Mouse (Mus musculus) intestine, embryonic 15.5 days (tissue): ENCODE data around the gene Itpripl1. TPM values are rescaled to one million over a fixed set of nuclear protein-coding genes. Genes with fewer than 3 reads are reported as not detected.
"Not testable (repeated sequence)": the region's sequence is repeated elsewhere in the genome, so short reads cannot be mapped to it uniquely, and the experiment has no call there.

Source experiments
- ATAC-seq: fragments of 200-750 bp; cut with Nextera tagmentation; 2 replicates; pipeline ENCODE4 v1.8.0; 2017; ENCODE audit warnings: moderate TSS enrichment, moderate library complexity
- H3K27ac ChIP-seq: fragments of 300-500 bp; sonication (generic); 2 replicates; pipeline ENCODE4 v1.5.1; 2015; ENCODE audit warnings: mild to moderate bottlenecking, inconsistent platforms
- H3K27me3 ChIP-seq: fragments of 300-500 bp; sonication (generic); replicated peaks from 2 replicates; pipeline ENCODE4 v1.6.1; 2015; ENCODE audit warnings: inconsistent platforms
- H3K36me3 ChIP-seq: fragments of 300-500 bp; sonication (generic); 2 replicates; pipeline ENCODE4 v1.6.1; 2015; ENCODE audit warnings: inconsistent platforms
- H3K4me1 ChIP-seq: fragments of 300-500 bp; sonication (generic); replicated peaks from 2 replicates; pipeline ENCODE4 v1.6.1; 2015; ENCODE audit warnings: inconsistent platforms
- H3K4me2 ChIP-seq: fragments of 300-500 bp; sonication (generic); replicated peaks from 2 replicates; pipeline ENCODE4 v1.6.1; 2015; ENCODE audit warnings: mild to moderate bottlenecking, inconsistent platforms
- H3K4me3 ChIP-seq: fragments of 300-500 bp; sonication (generic); replicated peaks from 2 replicates; pipeline ENCODE4 v1.5.1; 2015; ENCODE audit warnings: inconsistent platforms
- H3K9ac ChIP-seq: fragments of 300-500 bp; sonication (generic); 2 replicates; pipeline ENCODE4 v1.6.1; 2015; ENCODE audit warnings: inconsistent platforms
- H3K9me3 ChIP-seq: fragments of 300-500 bp; sonication (generic); 2 replicates; pipeline ENCODE4 v1.6.1; 2016; ENCODE audit warnings: inconsistent platforms
- WGBS: fragments of 180-500 bp; shearing (Covaris S2); methylation state at CpG from one replicate; pipeline ENCODE4 v1.1.7; 2015; 5-methylcytosine and 5-hydroxymethylcytosine counted together
- polyA plus RNA-seq: library from polyadenylated mRNA; unstranded; fragments of >200 nt; fragmentation: Nextera tagmentation; extraction: Ambion mirVana; gene quantifications from 2 replicates; pipeline ENCODE4 v1.2.1, GENCODE M21; 2015

Itpripl1 gene
- polyA plus RNA-seq, 1 experiment from 2014 or later = 27.1 TPM

GRCm38 (mm10) chr2:127137838-127138420 lies 5.3 kb downstream of the Itpripl1 start:
- H3K27me3 ChIP-seq = no peaks in the 10 kb centered on the region
- H3K27ac ChIP-seq = no peak overlapping the region
- no peak overlapping the region for H3K9ac ChIP-seq
- no peak for ATAC-seq
- H3K4me2 ChIP-seq = no peak overlapping the region
- peaks cover 21% of the 10 kb centered on the region for H3K4me1 ChIP-seq
- H3K36me3 ChIP-seq = peaks cover 15% of the 10 kb centered on the region; the same call in 1 of the 2 replicates
- 77% methylated on average over 10 of the region's 10 CpGs for WGBS
- no peaks in the 10 kb centered on the region for H3K9me3 ChIP-seq
- no peak overlapping the region for H3K4me3 ChIP-seq

- Histone ChIP-seq H3K4me1 (peaks cover 22% of the 10 kb centered on the region), H3K4me2 (no peak overlapping the region), H3K9me3 (no peaks in the 10 kb centered on the region), H3K4me3 (no peak overlapping the region), H3K9ac (no peak overlapping the region), H3K36me3 (peaks cover 15% of the 10 kb centered on the region; the same call in 1 of the 2 replicates), H3K27me3 (no peaks in the 10 kb centered on the region), H3K27ac (no peak overlapping the region)
- WGBS = 15% methylated on average over 5 of the region's 5 CpGs
- ATAC-seq = peak; percentile 64
These were observed 6.3 kb downstream of the Itpripl1 start for GRCm38 (mm10) chr2:127136979-127137378.

GRCm38 (mm10) chr2:127135255-127135654 lies 8.0 kb downstream of the Itpripl1 start:
- not testable (repeated sequence) for H3K27me3 ChIP-seq, ATAC-seq, H3K9me3 ChIP-seq, H3K27ac ChIP-seq, H3K4me2 ChIP-seq, H3K4me3 ChIP-seq, H3K9ac ChIP-seq, H3K36me3 ChIP-seq
- H3K4me1 ChIP-seq = peaks cover 24% of the 10 kb centered on the region
- WGBS = 40% methylated on average over 3 of the region's 3 CpGs

GRCm38 (mm10) chr2:127133621-127134461 lies 9.4 kb downstream of the Itpripl1 start, which contains the start of gene Ncaph:
Gene Ncaph, minus strand, starts transcription at chr2:127133954.
- no peaks in the 10 kb centered on the region for H3K36me3 ChIP-seq
- H3K27ac ChIP-seq = peak within 1 kb of the TSS; percentile 83
- no peaks in the 10 kb centered on the region for H3K9me3 ChIP-seq
- H3K4me1 ChIP-seq = peaks cover 24% of the 10 kb centered on the region
- peak within 1 kb of the TSS; percentile 66 for H3K4me2 ChIP-seq
- WGBS = 1% methylated on average over 57 of the region's 57 CpGs
- H3K9ac ChIP-seq = peak within 1 kb of the TSS; percentile 50
- peak within 1 kb of the TSS; percentile 72 for H3K4me3 ChIP-seq
- H3K27me3 ChIP-seq = no peaks in the 10 kb centered on the region
- peak; percentile 93 for ATAC-seq

GRCm38 (mm10) chr2:127131353-127131752 lies 11.9 kb downstream of the Itpripl1 start:
- Histone ChIP-seq H3K9ac (no peak overlapping the region), H3K4me2 (no peak overlapping the region), H3K27me3 (no peaks in the 10 kb centered on the region), H3K4me3 (no peak overlapping the region), H3K9me3 (no peaks in the 10 kb centered on the region), H3K4me1 (peaks cover 15% of the 10 kb centered on the region), H3K36me3 (peaks cover 3% of the 10 kb centered on the region; the same call in 1 of the 2 replicates), H3K27ac (no peak overlapping the region)
- no peak for ATAC-seq
- WGBS = 59% methylated on average over 8 of the region's 8 CpGs

- H3K4me3 ChIP-seq = no peak overlapping the region
- no peak overlapping the region for H3K27ac ChIP-seq
- H3K4me1 ChIP-seq = peaks cover 15% of the 10 kb centered on the region
- peaks cover 13% of the 10 kb centered on the region for H3K36me3 ChIP-seq
- no peaks in the 10 kb centered on the region for H3K9me3 ChIP-seq
- H3K9ac ChIP-seq = no peak overlapping the region
- H3K27me3 ChIP-seq = no peaks in the 10 kb centered on the region
- no peak for ATAC-seq
- H3K4me2 ChIP-seq = no peak overlapping the region
- WGBS = 87% methylated on average over 5 of the region's 5 CpGs
These were observed 14.3 kb downstream of the Itpripl1 start for GRCm38 (mm10) chr2:127128926-127129325.

GRCm38 (mm10) chr2:127121591-127122235 lies 21.5 kb downstream of the Itpripl1 start:
- 93% methylated on average over 8 of the region's 8 CpGs for WGBS
- no peak overlapping the region for H3K4me2 ChIP-seq
- H3K36me3 ChIP-seq = peaks cover 52% of the 10 kb centered on the region
- no peak for ATAC-seq
- no peak overlapping the region for H3K4me3 ChIP-seq
- no peaks in the 10 kb centered on the region for H3K27me3 ChIP-seq
- no peaks in the 10 kb centered on the region for H3K9me3 ChIP-seq
- H3K27ac ChIP-seq = no peak overlapping the region
- no peaks in the 10 kb centered on the region for H3K4me1 ChIP-seq
- H3K9ac ChIP-seq = no peak overlapping the region

- no peak for ATAC-seq
- H3K27ac ChIP-seq = no peak overlapping the region
- no peak overlapping the region for H3K4me3 ChIP-seq
- peaks cover 46% of the 10 kb centered on the region for H3K36me3 ChIP-seq
- WGBS = 91% methylated on average over 4 of the region's 4 CpGs
- no peaks in the 10 kb centered on the region for H3K27me3 ChIP-seq
- H3K9me3 ChIP-seq = no peaks in the 10 kb centered on the region
- H3K4me1 ChIP-seq = no peaks in the 10 kb centered on the region
- no peak overlapping the region for H3K9ac ChIP-seq
- H3K4me2 ChIP-seq = no peak overlapping the region
These were observed 34.3 kb downstream of the Itpripl1 start for GRCm38 (mm10) chr2:127108986-127109385.

- no peak for ATAC-seq
- Histone ChIP-seq H3K27me3 (no peaks in the 10 kb centered on the region), H3K36me3 (no peaks in the 10 kb centered on the region), H3K4me1 (no peaks in the 10 kb centered on the region), H3K27ac (no peak overlapping the region), H3K9me3 (no peaks in the 10 kb centered on the region), H3K4me2 (no peak overlapping the region), H3K9ac (no peak overlapping the region), H3K4me3 (no peak overlapping the region)
- 72% methylated on average over 8 of the region's 8 CpGs for WGBS
These were observed 51.2 kb downstream of the Itpripl1 start for GRCm38 (mm10) chr2:127092000-127092399.

GRCm38 (mm10) chr2:127090151-127090550 lies 53.1 kb downstream of the Itpripl1 start:
- not testable (repeated sequence) for H3K27me3 ChIP-seq, H3K9me3 ChIP-seq, ATAC-seq, H3K27ac ChIP-seq, H3K4me3 ChIP-seq, H3K4me1 ChIP-seq, H3K4me2 ChIP-seq, H3K36me3 ChIP-seq, H3K9ac ChIP-seq
